Mouse (Mus musculus): ENCODE measurements around the gene Plekhm3.

DNA sequence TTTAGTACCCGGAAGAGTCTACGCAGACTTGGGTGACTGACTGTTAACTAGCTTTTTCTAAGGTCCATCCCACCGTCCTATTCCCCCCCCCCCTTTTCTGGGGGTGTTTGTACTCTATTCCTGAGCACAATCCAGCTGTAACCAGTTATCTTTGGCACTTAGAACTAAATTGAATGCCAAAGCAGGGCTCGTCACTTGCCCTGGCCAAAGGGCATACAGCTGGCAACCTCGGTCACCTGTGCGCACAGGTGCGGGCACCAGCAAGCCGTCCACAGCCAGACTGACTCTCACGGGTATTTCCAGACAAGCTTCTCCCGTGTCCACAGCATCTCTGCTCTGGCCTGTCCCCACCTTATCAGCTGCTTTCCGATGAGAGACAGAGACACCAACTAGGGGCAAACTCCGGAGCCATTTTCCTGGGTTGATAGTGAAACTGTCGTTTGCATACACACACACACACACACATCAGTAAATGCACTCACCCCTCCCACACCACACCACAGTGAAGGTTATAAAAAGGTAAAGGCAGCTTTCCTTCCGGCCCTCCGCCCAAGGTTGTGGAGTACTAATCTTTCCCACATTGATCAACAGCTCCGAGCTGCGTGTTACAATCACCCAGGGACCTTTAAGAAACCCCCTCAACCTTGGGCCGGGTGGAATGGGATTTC lies 213.7 kb downstream of the Plekhm3 start:
- TF ChIP-seq CTCF (IDR thresholded peaks at IDR 0.05; ENCODE audit: insufficient read depth, low read length) (no peak), POLR2A (IDR thresholded peaks at IDR 0.05; ENCODE audit: borderline replicate concordance, extremely low read depth, low read depth, low read length) (no peak)

Measured in lung, adult 2 months (tissue).